Mouse (Mus musculus) hindbrain, embryonic 11.5 days (tissue): ENCODE measurements around the gene Rab11fip3. TPM values are rescaled to one million over a fixed set of nuclear protein-coding genes. Genes with fewer than 3 reads are reported as not detected.

ENCODE experiments used
- ATAC-seq: fragments of 200-750 bp; cut with Nextera tagmentation; 2 replicates; pipeline ENCODE4 v1.8.0; 2017; ENCODE audit warnings: mild to moderate bottlenecking, moderate TSS enrichment, moderate library complexity; ENCODE audit not compliant: low FRiP score
- DNase-seq: peaks from one replicate; pipeline ENCODE4 v3.0.0-alpha.2; 2015; ENCODE audit warnings: low spot score
- H3K27ac ChIP-seq: fragments of 300-500 bp; sonication (generic); 2 replicates; pipeline ENCODE4 v1.5.1; 2014; ENCODE audit warnings: mild to moderate bottlenecking, low read depth, low read length
- H3K27me3 ChIP-seq: fragments of 300-500 bp; sonication (generic); 2 replicates; pipeline ENCODE4 v1.6.1; 2014; ENCODE audit warnings: mild to moderate bottlenecking, low read length, moderate library complexity, mixed read lengths; ENCODE audit not compliant: control insufficient read depth, insufficient read depth
- H3K36me3 ChIP-seq: fragments of 300-500 bp; sonication (generic); 2 replicates; pipeline ENCODE4 v1.6.1; 2014; ENCODE audit warnings: mild to moderate bottlenecking, low read length, moderate library complexity, mixed read lengths; ENCODE audit not compliant: control insufficient read depth, insufficient read depth
- H3K4me1 ChIP-seq: fragments of 300-500 bp; sonication (generic); replicated peaks from 2 replicates; pipeline ENCODE4 v1.6.1; 2014; ENCODE audit warnings: low read length, mixed read lengths; ENCODE audit not compliant: control insufficient read depth, insufficient read depth
- H3K4me2 ChIP-seq: fragments of 300-500 bp; sonication (generic); replicated peaks from 2 replicates; pipeline ENCODE4 v1.6.1; 2014; ENCODE audit warnings: mild to moderate bottlenecking, low read depth, low read length
- H3K4me3 ChIP-seq: fragments of 300-500 bp; sonication (generic); 2 replicates; pipeline ENCODE4 v1.5.1; 2014; ENCODE audit warnings: low read depth, low read length
- H3K9ac ChIP-seq: fragments of 300-500 bp; sonication (generic); 2 replicates; pipeline ENCODE4 v1.6.1; 2014; ENCODE audit warnings: low read depth, low read length
- H3K9me3 ChIP-seq: fragments of 300-500 bp; sonication (generic); 2 replicates; pipeline ENCODE4 v1.6.1; 2016; ENCODE audit warnings: low read length; ENCODE audit not compliant: control insufficient read depth
- WGBS: fragments of 180-500 bp; shearing (Covaris S2); extraction: QIAGEN DNeasy Blood & Tissue Kit; methylation state at CpG from one replicate; pipeline ENCODE4 v1.1.7; 2014; 5-methylcytosine and 5-hydroxymethylcytosine counted together
- polyA plus RNA-seq: library from polyadenylated mRNA; unstranded; fragments of >200 nt; fragmentation: Nextera tagmentation; extraction: Ambion mirVana; gene quantifications from 2 replicates; pipeline ENCODE4 v1.2.1, GENCODE M21; 2014

Gene Rab11fip3
- polyA plus RNA-seq, 1 experiment from 2014 or later = 20.4 TPM

GRCm38 (mm10) chr17:26032037-26032436 lies 37.3 kb downstream of the Rab11fip3 start:
- Histone ChIP-seq H3K27me3 (no peaks in the 10 kb centered on the region), H3K4me3 (no peak overlapping the region), H3K27ac (no peak overlapping the region), H3K9me3 (no peaks in the 10 kb centered on the region), H3K4me1 (no peaks in the 10 kb centered on the region), H3K4me2 (no peak overlapping the region), H3K36me3 (0 out of 2 replicates have a peak, but pooled peaks cover 2% of the 10 kb centered on the region), H3K9ac (no peak overlapping the region)
- 88% methylated on average over 6 of the region's 6 CpGs for WGBS
- ATAC-seq (no peak), DNase-seq (no peak)

GRCm38 (mm10) chr17:26031583-26031982 lies 37.8 kb downstream of the Rab11fip3 start:
- no peak for ATAC-seq
- Histone ChIP-seq H3K4me1 (no peaks in the 10 kb centered on the region), H3K27ac (no peak overlapping the region), H3K9ac (no peak overlapping the region), H3K9me3 (no peaks in the 10 kb centered on the region), H3K27me3 (no peaks in the 10 kb centered on the region), H3K36me3 (0 out of 2 replicates have a peak, but pooled peaks cover 2% of the 10 kb centered on the region), H3K4me2 (no peak overlapping the region), H3K4me3 (no peak overlapping the region)
- DNase-seq = no peak
- 91% methylated on average over 5 of the region's 5 CpGs for WGBS

- Histone ChIP-seq H3K36me3 (no peaks in the 10 kb centered on the region), H3K9ac (no peak overlapping the region), H3K9me3 (no peaks in the 10 kb centered on the region), H3K4me1 (no peaks in the 10 kb centered on the region), H3K27ac (no peak overlapping the region), H3K4me3 (no peak overlapping the region), H3K4me2 (no peak overlapping the region), H3K27me3 (no peaks in the 10 kb centered on the region)
- no peak for DNase-seq
- WGBS = 89% methylated on average over 4 of the region's 4 CpGs
- ATAC-seq = no peak
These were observed 41.1 kb downstream of the Rab11fip3 start for GRCm38 (mm10) chr17:26028261-26028660.

GRCm38 (mm10) chr17:26024674-26025073 lies 44.7 kb downstream of the Rab11fip3 start:
- Histone ChIP-seq H3K4me3 (no peak overlapping the region), H3K36me3 (no peaks in the 10 kb centered on the region), H3K9me3 (no peaks in the 10 kb centered on the region), H3K27me3 (no peaks in the 10 kb centered on the region), H3K4me1 (no peaks in the 10 kb centered on the region), H3K27ac (no peak overlapping the region), H3K9ac (no peak overlapping the region), H3K4me2 (no peak overlapping the region)
- 95% methylated on average over 9 of the region's 9 CpGs for WGBS
- ATAC-seq (no peak), DNase-seq (no peak)

GRCm38 (mm10) chr17:26023966-26024365 lies 45.4 kb downstream of the Rab11fip3 start:
- no peaks in the 10 kb centered on the region for H3K27me3 ChIP-seq
- no peak overlapping the region for H3K9ac ChIP-seq
- H3K36me3 ChIP-seq = no peaks in the 10 kb centered on the region
- ATAC-seq (no peak), DNase-seq (no peak)
- H3K4me1 ChIP-seq = no peaks in the 10 kb centered on the region
- no peak overlapping the region for H3K27ac ChIP-seq
- H3K9me3 ChIP-seq = no peaks in the 10 kb centered on the region
- WGBS = 98% methylated on average over 8 of the region's 8 CpGs
- no peak overlapping the region for H3K4me3 ChIP-seq
- no peak overlapping the region for H3K4me2 ChIP-seq

- no peaks in the 10 kb centered on the region for H3K9me3 ChIP-seq
- no peaks in the 10 kb centered on the region for H3K4me1 ChIP-seq
- ATAC-seq = no peak
- H3K27me3 ChIP-seq = no peaks in the 10 kb centered on the region
- no peak for DNase-seq
- 0 out of 2 replicates have a peak, but pooled peaks cover 3% of the 10 kb centered on the region for H3K36me3 ChIP-seq
- 91% methylated on average over 5 of the region's 5 CpGs for WGBS
- no peak overlapping the region for H3K4me2 ChIP-seq
- no peak overlapping the region for H3K4me3 ChIP-seq
- H3K9ac ChIP-seq = no peak overlapping the region
- H3K27ac ChIP-seq = no peak overlapping the region
These were observed 46.2 kb downstream of the Rab11fip3 start for GRCm38 (mm10) chr17:26023181-26023580.

GRCm38 (mm10) chr17:26021728-26022341 lies 47.5 kb downstream of the Rab11fip3 start:
- 86% methylated on average over 9 of the region's 9 CpGs for WGBS
- H3K9me3 ChIP-seq = no peaks in the 10 kb centered on the region
- H3K9ac ChIP-seq = no peak overlapping the region
- H3K4me3 ChIP-seq = no peak overlapping the region
- no peak overlapping the region for H3K4me2 ChIP-seq
- no peaks in the 10 kb centered on the region for H3K4me1 ChIP-seq
- H3K27me3 ChIP-seq = no peaks in the 10 kb centered on the region
- no peak overlapping the region for H3K27ac ChIP-seq
- no peak for ATAC-seq
- DNase-seq = no peak
- H3K36me3 ChIP-seq = 0 out of 2 replicates have a peak, but pooled peaks cover 3% of the 10 kb centered on the region

GRCm38 (mm10) chr17:26020848-26021347 lies 48.5 kb downstream of the Rab11fip3 start:
- DNase-seq = no peak
- WGBS = 92% methylated on average over 7 of the region's 7 CpGs
- no peak for ATAC-seq
- H3K4me3 ChIP-seq = no peak overlapping the region
- H3K9ac ChIP-seq = no peak overlapping the region
- H3K4me1 ChIP-seq = no peaks in the 10 kb centered on the region
- H3K9me3 ChIP-seq = no peaks in the 10 kb centered on the region
- H3K4me2 ChIP-seq = no peak overlapping the region
- no peak overlapping the region for H3K27ac ChIP-seq
- no peaks in the 10 kb centered on the region for H3K27me3 ChIP-seq
- H3K36me3 ChIP-seq = peaks cover 4% of the 10 kb centered on the region; the same call in 1 of the 2 replicates

GRCm38 (mm10) chr17:26018388-26018787 lies 51.0 kb downstream of the Rab11fip3 start:
- Histone ChIP-seq H3K9ac (no peak overlapping the region), H3K9me3 (no peaks in the 10 kb centered on the region), H3K27me3 (no peaks in the 10 kb centered on the region), H3K4me2 (no peak overlapping the region), H3K27ac (no peak overlapping the region), H3K4me1 (no peaks in the 10 kb centered on the region), H3K4me3 (no peak overlapping the region), H3K36me3 (peaks cover 7% of the 10 kb centered on the region; the same call in 1 of the 2 replicates)
- ATAC-seq (no peak), DNase-seq (no peak)
- WGBS = 87% methylated on average over 3 of the region's 3 CpGs
